Mouse (Mus musculus) thymus, adult 2 months (tissue): ENCODE results near the gene Stra6.

ENCODE experiments used
- CTCF ChIP-seq: fragments of 200-500 bp; IDR thresholded peaks from 2 replicates; pipeline ENCODE4 v1.5.1; 2012; ENCODE audit warnings: mild to moderate bottlenecking, control low read depth, low read length, moderate library complexity, borderline replicate concordance; ENCODE audit not compliant: control insufficient read depth, poor library complexity, insufficient read depth; ENCODE audit errors: extremely low read depth
- POLR2A ChIP-seq: fragments of 200-500 bp; IDR thresholded peaks from 2 replicates; pipeline ENCODE4 v1.6.1; 2012; ENCODE audit warnings: mild to moderate bottlenecking, low read length, control low read depth, moderate library complexity; ENCODE audit not compliant: control insufficient read depth, poor library complexity, insufficient read depth; ENCODE audit errors: extremely low read depth

DNA sequence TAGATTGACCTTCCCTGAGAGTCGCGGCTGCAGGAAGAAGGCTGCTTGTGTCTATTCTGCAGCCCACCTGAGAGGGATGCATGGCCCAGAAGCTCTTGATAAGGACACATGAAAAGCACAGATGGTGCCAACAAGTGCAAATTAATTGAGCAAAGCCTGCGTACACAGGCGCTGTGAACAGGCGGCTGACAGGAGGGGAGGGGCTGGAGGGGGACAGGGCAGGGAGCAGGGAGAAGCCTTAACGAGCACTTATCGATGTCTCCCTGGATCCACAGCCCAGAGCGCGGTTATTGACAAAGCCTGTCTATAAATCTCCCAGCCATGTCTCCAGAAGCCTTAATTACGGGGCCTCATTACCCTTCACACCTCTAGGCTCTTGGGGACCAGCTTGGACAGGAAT is 18.8 kb upstream of the Stra6 start:
- TF ChIP-seq CTCF (no peak), POLR2A (no peak)
